Mouse (Mus musculus): ENCODE measurements at regions not wholly inside any gene's neighbourhood (a gene's known extent, or its start where the extent isn't known, plus 50 kb on each side); places are given as distances from the start of the nearest gene placed in this dataset.

DNA sequence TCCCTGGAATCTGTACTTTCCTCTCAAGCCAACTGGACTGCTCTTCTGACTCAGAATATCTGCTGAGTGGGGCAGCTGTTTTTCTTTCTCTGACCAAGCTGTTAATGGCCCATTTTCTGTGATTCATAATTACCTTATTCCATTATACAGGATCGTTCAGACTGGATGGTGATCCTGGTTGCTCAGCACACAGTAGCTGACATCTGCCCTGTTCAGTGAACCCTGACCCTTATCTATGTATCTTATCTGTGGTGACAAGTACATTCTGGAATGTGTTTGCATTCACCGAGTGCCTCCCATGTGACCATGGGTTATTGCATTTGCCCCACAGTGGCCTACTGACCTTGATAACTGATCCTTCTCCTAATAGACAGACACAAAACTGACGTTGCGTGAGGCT is 148.2 kb downstream of the 4930564D02Rik start:
- Histone ChIP-seq H3K4me1 (ENCODE audit: control insufficient read depth, insufficient read depth, low read length) (peaks cover 9% of the 10 kb centered on the region), H3K9ac (ENCODE audit: low read depth, low read length) (no peak overlapping the region), H3K4me2 (ENCODE audit: low read length) (no peak overlapping the region), H3K27me3 (ENCODE audit: control insufficient read depth, insufficient read depth, low read depth, low read length) (no peaks in the 10 kb centered on the region), H3K9me3 (replicated peaks; ENCODE audit: control insufficient read depth, low read length, poor library complexity, severe bottlenecking) (no peaks in the 10 kb centered on the region), H3K36me3 (ENCODE audit: control insufficient read depth, insufficient read depth, low read length) (no peaks in the 10 kb centered on the region), H3K27ac (ENCODE audit: low read length) (no peak overlapping the region), H3K4me3 (ENCODE audit: low read depth, low read length) (no peak overlapping the region)
- 70% methylated on average over 4 of the region's 4 CpGs for WGBS
- ATAC-seq: no peak

DNA sequence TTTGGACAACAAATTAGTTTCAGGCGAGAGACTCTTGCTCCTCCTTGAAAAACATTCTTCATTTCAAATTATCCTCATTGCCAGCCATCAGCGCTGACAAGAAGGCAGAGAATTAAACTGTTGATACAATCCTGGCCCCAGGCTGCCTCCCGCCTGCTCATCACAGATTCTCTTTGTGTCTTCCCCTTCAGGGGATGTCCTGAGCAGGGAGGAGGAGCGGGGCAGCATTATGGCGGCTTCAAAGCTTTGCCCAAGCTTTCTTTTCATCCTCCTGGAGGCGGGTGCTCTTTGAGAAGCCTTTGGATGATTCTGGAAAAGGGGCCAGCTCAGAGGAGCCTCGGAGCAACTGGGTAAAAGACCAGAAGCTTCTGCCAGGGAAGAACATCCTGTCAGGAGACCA is 149.1 kb downstream of the 4930564D02Rik start:
- Histone ChIP-seq H3K9ac (ENCODE audit: low read depth, low read length) (no peak overlapping the region), H3K36me3 (ENCODE audit: control insufficient read depth, insufficient read depth, low read length) (no peaks in the 10 kb centered on the region), H3K27me3 (ENCODE audit: control insufficient read depth, insufficient read depth, low read depth, low read length) (no peaks in the 10 kb centered on the region), H3K9me3 (replicated peaks; ENCODE audit: control insufficient read depth, low read length, poor library complexity, severe bottlenecking) (no peaks in the 10 kb centered on the region), H3K27ac (ENCODE audit: low read length) (peak overlapping the region; percentile 61), H3K4me1 (ENCODE audit: control insufficient read depth, insufficient read depth, low read length) (peaks cover 9% of the 10 kb centered on the region), H3K4me2 (ENCODE audit: low read length) (no peak overlapping the region), H3K4me3 (ENCODE audit: low read depth, low read length) (no peak overlapping the region)
- WGBS: 7% methylated on average over 7 of the region's 7 CpGs
- peak; percentile 70 for ATAC-seq

DNA sequence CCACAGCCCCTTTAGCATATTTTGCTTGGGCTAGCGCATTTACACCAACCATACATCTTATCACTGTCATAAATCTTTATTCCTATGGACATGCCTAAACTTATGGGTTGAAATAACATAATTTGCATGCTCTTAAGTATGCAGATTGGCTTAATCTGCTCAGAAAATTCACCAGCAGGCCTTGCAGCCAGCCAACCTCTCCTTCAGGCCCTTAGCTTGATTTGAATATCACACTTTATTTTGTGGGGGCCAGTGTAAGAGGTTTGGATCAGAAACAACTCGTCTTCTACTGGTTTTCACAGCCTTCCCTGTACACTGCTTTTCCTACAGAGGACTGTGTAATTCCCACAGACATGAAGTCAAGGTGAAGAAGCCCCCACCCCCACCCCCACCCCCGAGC is 153.0 kb downstream of the 4930564D02Rik start:
- WGBS: 83% methylated on average over 3 of the region's 3 CpGs

DNA sequence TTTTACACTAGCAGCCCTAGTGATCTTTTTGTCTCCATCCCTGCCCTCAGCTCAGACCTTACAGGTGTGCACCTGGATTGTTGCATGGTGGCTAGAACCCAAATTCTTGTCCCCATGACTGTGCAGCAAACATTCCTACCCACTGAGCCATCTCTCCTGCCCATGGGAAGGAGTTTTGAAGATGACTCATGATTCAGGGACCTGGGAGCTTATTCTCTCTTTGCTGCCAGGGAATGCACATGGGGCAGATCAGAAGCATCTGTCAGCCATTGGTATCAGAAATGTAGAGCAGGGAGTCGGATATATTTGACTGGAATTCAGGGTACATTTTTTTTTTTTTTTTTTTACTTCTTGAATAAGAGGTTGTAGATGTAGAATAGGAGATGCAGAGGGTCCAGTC is 154.0 kb downstream of the 4930564D02Rik start:
- Histone ChIP-seq H3K4me2 (ENCODE audit: low read length) (no peak overlapping the region), H3K36me3 (ENCODE audit: control insufficient read depth, insufficient read depth, low read length) (no peaks in the 10 kb centered on the region), H3K4me1 (ENCODE audit: control insufficient read depth, insufficient read depth, low read length) (peaks cover 8% of the 10 kb centered on the region), H3K27me3 (ENCODE audit: control insufficient read depth, insufficient read depth, low read depth, low read length) (no peaks in the 10 kb centered on the region), H3K9ac (ENCODE audit: low read depth, low read length) (no peak overlapping the region), H3K4me3 (ENCODE audit: low read depth, low read length) (no peak overlapping the region), H3K27ac (ENCODE audit: low read length) (no peak overlapping the region), H3K9me3 (replicated peaks; ENCODE audit: control insufficient read depth, low read length, poor library complexity, severe bottlenecking) (no peaks in the 10 kb centered on the region)
- no peak for ATAC-seq
- 75% methylated on average over 1 of the region's 1 CpGs for WGBS

More for the DNA sequence above, 153.0 kb downstream of the 4930564D02Rik start:
- no peaks in the 10 kb centered on the region for H3K9me3 ChIP-seq (replicated peaks; ENCODE audit: control insufficient read depth, low read length, poor library complexity, severe bottlenecking)
- H3K27ac ChIP-seq (ENCODE audit: low read length): no peak overlapping the region
- H3K4me2 ChIP-seq (ENCODE audit: low read length): no peak overlapping the region
- no peak overlapping the region for H3K9ac ChIP-seq (ENCODE audit: low read depth, low read length)
- H3K4me1 ChIP-seq (ENCODE audit: control insufficient read depth, insufficient read depth, low read length): peaks cover 9% of the 10 kb centered on the region
- no peak for ATAC-seq
- H3K4me3 ChIP-seq (ENCODE audit: low read depth, low read length): no peak overlapping the region
- H3K36me3 ChIP-seq (ENCODE audit: control insufficient read depth, insufficient read depth, low read length): no peaks in the 10 kb centered on the region
- no peaks in the 10 kb centered on the region for H3K27me3 ChIP-seq (ENCODE audit: control insufficient read depth, insufficient read depth, low read depth, low read length)

DNA sequence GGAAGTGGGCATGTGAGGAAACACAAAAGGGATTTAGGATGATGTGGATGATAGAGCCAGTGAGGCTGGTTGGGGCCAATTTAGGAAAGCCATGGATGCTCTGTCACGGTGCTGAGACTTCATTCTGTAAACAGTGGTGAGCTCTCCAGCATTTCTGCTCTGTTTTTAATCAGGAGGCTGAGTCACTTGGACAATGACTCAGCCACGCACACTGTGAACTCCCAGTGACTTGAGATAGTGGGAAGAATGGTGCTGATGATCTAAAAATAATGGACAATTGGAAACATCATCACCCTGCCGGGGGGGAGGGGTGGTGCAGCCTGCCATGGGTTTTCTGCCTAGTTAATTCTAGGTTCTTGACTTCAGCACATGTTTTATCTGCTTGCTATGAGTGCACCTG is 156.3 kb downstream of the 4930564D02Rik start:
- H3K9me3 ChIP-seq (replicated peaks; ENCODE audit: control insufficient read depth, low read length, poor library complexity, severe bottlenecking): no peaks in the 10 kb centered on the region
- ATAC-seq: no peak
- peaks cover 4% of the 10 kb centered on the region; the same call in 1 of the 2 replicates for H3K4me1 ChIP-seq (ENCODE audit: control insufficient read depth, insufficient read depth, low read length)
- H3K9ac ChIP-seq (ENCODE audit: low read depth, low read length): no peak overlapping the region
- H3K27me3 ChIP-seq (ENCODE audit: control insufficient read depth, insufficient read depth, low read depth, low read length): no peaks in the 10 kb centered on the region
- H3K4me3 ChIP-seq (ENCODE audit: low read depth, low read length): no peak overlapping the region
- 71% methylated on average over 3 of the region's 3 CpGs for whole genome bisulfite sequencing
- H3K4me2 ChIP-seq (ENCODE audit: low read length): no peak overlapping the region
- no peaks in the 10 kb centered on the region for H3K36me3 ChIP-seq (ENCODE audit: control insufficient read depth, insufficient read depth, low read length)
- H3K27ac ChIP-seq (ENCODE audit: low read length): no peak overlapping the region

DNA sequence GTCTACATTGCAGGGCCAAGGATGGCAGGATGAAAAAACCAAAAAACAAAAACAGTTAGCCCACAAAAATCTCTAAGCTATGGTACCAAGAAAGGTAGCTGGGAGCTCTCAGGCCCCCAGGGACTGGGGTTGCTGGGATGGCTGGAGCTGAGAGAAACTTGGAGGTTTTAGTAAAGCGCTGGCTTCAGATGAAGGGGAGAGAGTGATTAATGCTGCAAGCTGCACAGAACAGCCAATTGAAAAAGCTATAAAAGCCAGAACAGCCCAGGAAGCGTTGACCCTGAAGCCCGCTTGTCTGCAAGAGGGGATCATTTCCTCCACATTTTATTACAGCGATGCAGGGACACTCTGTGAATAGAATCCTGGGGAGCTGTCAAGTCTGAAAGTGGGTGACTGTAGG is 157.0 kb downstream of the 4930564D02Rik start:
- H3K36me3 ChIP-seq (ENCODE audit: control insufficient read depth, insufficient read depth, low read length): no peaks in the 10 kb centered on the region
- H3K27ac ChIP-seq (ENCODE audit: low read length): no peak overlapping the region
- H3K4me1 ChIP-seq (ENCODE audit: control insufficient read depth, insufficient read depth, low read length): peaks cover 4% of the 10 kb centered on the region; the same call in 1 of the 2 replicates
- WGBS: 43% methylated on average over 4 of the region's 4 CpGs
- H3K4me2 ChIP-seq (ENCODE audit: low read length): no peak overlapping the region
- H3K9ac ChIP-seq (ENCODE audit: low read depth, low read length): no peak overlapping the region
- no peak for ATAC-seq
- no peaks in the 10 kb centered on the region for H3K9me3 ChIP-seq (replicated peaks; ENCODE audit: control insufficient read depth, low read length, poor library complexity, severe bottlenecking)
- no peak overlapping the region for H3K4me3 ChIP-seq (ENCODE audit: low read depth, low read length)
- no peaks in the 10 kb centered on the region for H3K27me3 ChIP-seq (ENCODE audit: control insufficient read depth, insufficient read depth, low read depth, low read length)

DNA sequence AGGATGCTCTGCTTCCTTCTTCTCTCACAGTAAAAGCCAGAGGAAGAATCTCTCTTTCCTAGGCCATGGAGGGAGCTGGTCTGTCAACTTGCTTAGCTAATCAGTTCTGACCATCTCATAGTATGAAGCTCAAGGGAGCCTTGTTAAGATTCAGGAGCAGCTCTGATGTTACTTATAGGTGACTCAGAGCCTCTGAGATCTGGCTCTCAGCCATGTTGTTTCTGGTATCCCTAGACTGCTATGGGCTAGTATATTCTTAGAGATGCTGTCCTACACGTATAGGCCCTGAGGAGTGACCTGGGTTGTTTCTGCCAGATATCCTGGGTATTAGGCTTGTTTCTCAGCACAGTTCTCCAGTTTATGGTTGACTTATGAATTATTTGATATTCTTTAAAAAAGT is 160.9 kb downstream of the 4930564D02Rik start:
- Histone ChIP-seq H3K36me3 (ENCODE audit: control insufficient read depth, insufficient read depth, low read length) (no peaks in the 10 kb centered on the region), H3K4me2 (ENCODE audit: low read length) (no peak overlapping the region), H3K4me3 (ENCODE audit: low read depth, low read length) (no peak overlapping the region), H3K9me3 (replicated peaks; ENCODE audit: control insufficient read depth, low read length, poor library complexity, severe bottlenecking) (no peaks in the 10 kb centered on the region), H3K27ac (ENCODE audit: low read length) (no peak overlapping the region), H3K4me1 (ENCODE audit: control insufficient read depth, insufficient read depth, low read length) (peaks cover 4% of the 10 kb centered on the region; the same call in 1 of the 2 replicates), H3K27me3 (ENCODE audit: control insufficient read depth, insufficient read depth, low read depth, low read length) (no peaks in the 10 kb centered on the region), H3K9ac (ENCODE audit: low read depth, low read length) (no peak overlapping the region)
- no peak for ATAC-seq
- 82% methylated on average over 1 of the region's 1 CpGs for WGBS

DNA sequence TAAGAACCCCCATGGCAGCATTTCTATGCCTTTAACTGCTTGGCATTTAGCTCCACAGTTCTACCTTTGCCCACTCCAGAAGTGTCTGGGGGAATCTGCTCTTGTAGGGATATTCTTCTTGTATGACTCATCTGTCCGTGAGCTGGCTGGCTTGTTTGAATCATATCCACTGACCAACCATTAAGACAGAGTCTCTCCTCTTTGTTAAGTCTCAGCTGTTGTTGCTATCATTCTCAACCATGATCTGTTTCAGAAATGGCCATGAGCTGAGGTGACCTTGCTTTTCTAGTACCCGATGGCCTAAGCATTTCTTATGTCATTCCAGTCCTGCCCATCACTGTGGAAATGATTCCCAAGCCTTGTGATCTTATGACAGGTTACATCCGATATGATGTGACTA is 161.8 kb downstream of the 4930564D02Rik start:
- H3K27me3 ChIP-seq (ENCODE audit: control insufficient read depth, insufficient read depth, low read depth, low read length): no peaks in the 10 kb centered on the region
- 83% methylated on average over 3 of the region's 3 CpGs for WGBS
- H3K27ac ChIP-seq (ENCODE audit: low read length): no peak overlapping the region
- no peak for ATAC-seq
- peaks cover 4% of the 10 kb centered on the region; the same call in 1 of the 2 replicates for H3K4me1 ChIP-seq (ENCODE audit: control insufficient read depth, insufficient read depth, low read length)
- no peaks in the 10 kb centered on the region for H3K36me3 ChIP-seq (ENCODE audit: control insufficient read depth, insufficient read depth, low read length)
- H3K9me3 ChIP-seq (replicated peaks; ENCODE audit: control insufficient read depth, low read length, poor library complexity, severe bottlenecking): no peaks in the 10 kb centered on the region
- no peak overlapping the region for H3K4me2 ChIP-seq (ENCODE audit: low read length)
- no peak overlapping the region for H3K4me3 ChIP-seq (ENCODE audit: low read depth, low read length)
- no peak overlapping the region for H3K9ac ChIP-seq (ENCODE audit: low read depth, low read length)

DNA sequence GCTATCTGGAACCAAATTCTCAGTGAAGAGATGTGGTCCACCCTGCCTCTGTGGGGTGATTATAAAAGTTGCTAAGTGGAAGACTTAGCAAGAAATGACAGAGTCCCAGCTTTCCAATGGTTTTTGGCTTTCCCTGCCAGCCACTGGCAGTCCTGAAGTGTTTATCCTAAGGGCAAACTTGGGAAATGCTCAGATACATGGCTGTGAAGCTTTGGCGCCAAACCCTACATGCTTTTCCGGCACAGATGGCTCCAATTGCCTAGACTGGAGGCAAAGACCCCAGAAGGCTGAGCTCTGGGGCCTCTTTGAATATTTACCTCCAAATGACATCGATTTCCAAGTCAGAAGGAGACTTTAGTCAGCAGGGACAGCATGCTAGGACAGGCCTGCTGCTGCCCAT is 174.4 kb downstream of the 4930564D02Rik start:
- no peak overlapping the region for H3K4me2 ChIP-seq (ENCODE audit: low read length)
- no peak overlapping the region for H3K9ac ChIP-seq (ENCODE audit: low read depth, low read length)
- no peaks in the 10 kb centered on the region for H3K27me3 ChIP-seq (ENCODE audit: control insufficient read depth, insufficient read depth, low read depth, low read length)
- ATAC-seq: no peak
- 75% methylated on average over 3 of the region's 3 CpGs for WGBS
- no peak overlapping the region for H3K4me3 ChIP-seq (ENCODE audit: low read depth, low read length)
- H3K27ac ChIP-seq (ENCODE audit: low read length): no peak overlapping the region
- H3K36me3 ChIP-seq (ENCODE audit: control insufficient read depth, insufficient read depth, low read length): no peaks in the 10 kb centered on the region
- H3K9me3 ChIP-seq (replicated peaks; ENCODE audit: control insufficient read depth, low read length, poor library complexity, severe bottlenecking): no peaks in the 10 kb centered on the region
- H3K4me1 ChIP-seq (ENCODE audit: control insufficient read depth, insufficient read depth, low read length): no peaks in the 10 kb centered on the region

DNA sequence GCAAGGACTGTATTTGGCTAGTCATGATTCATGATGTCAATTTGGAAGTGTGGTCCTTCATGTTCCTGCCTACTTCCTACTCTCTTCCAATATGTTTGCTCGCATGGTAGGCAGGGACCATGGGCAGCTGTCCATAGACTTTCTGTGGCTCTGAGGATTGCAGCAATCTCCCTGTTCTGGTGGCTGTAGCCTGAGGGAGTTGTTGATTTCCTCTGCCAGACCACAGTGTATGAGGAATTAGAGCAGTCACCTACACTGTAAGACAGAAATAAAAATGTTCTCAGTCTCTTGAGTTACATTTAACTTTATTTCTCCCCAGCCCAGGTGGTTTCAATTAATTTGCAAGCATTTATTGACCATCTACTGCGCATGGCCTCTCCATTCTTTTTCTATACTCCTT is 190.5 kb downstream of the 4930564D02Rik start:
- Histone ChIP-seq H3K4me1 (ENCODE audit: control insufficient read depth, insufficient read depth, low read length) (no peaks in the 10 kb centered on the region), H3K4me3 (ENCODE audit: low read depth, low read length) (no peak overlapping the region)

More for the DNA sequence above, 190.5 kb downstream of the 4930564D02Rik start:
- no peak for ATAC-seq
- Histone ChIP-seq H3K27ac (ENCODE audit: low read length) (no peak overlapping the region), H3K9me3 (replicated peaks; ENCODE audit: control insufficient read depth, low read length, poor library complexity, severe bottlenecking) (no peaks in the 10 kb centered on the region), H3K36me3 (ENCODE audit: control insufficient read depth, insufficient read depth, low read length) (no peaks in the 10 kb centered on the region), H3K27me3 (ENCODE audit: control insufficient read depth, insufficient read depth, low read depth, low read length) (no peaks in the 10 kb centered on the region), H3K4me2 (ENCODE audit: low read length) (no peak overlapping the region), H3K9ac (ENCODE audit: low read depth, low read length) (no peak overlapping the region)
- 92% methylated on average over 2 of the region's 2 CpGs for WGBS
